ENCODE assay signal across 8 mouse cellular contexts in the genomic region with DNA sequence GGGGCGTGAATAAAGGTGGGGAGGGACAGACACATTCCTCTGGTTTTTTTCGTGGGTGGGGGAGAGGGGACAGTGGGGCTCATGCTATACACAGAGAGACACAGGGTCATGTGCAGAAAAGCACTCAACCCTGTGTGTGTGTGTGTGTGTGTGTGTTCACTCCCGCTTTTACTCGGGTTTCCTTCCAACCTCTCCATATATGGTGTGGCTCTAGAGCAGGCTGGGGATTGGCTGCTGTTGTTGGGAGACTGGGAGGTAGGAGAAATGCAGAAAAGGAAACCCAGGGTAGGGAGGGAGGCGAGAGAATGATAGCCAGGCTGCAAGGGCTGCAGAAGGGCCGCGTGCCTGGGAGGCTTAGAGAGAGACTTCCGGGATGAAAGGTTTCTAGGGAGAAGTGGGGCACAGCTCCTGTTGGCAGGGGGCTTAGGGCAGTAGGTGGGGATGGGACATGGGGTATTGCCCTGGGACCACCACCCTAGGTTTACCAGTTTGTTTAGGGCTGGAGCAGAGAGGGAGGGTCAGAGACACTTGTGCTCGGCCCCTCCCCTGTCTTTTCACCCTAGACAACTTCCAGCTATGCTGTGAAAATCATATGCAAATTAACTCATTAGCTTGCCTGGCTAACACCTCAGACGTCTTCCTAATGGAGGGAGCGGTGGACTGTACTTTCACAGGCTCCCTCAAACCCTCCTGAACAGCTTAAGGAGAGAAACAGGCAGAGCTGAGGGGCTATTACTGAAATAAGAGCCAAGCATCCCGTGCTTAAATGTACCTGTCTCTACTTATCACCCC. TPM values are rescaled to one million over a fixed set of nuclear protein-coding genes. Genes with fewer than 3 reads are reported as not detected.
A peak's percentile ranks its signal among the peaks of the same experiment; 100 is the strongest.
DNase-seq lines count a peak whose midpoint lies in the region; ATAC-seq lines count a peak whose summit lies in the region.

No protein-coding gene starts in this region.

- WGBS in forebrain, embryonic 10.5 days = 2% methylated on average over 12 of the region's 12 CpGs

- H3K4me1 ChIP-seq in forebrain, embryonic 10.5 days = peaks cover 34% of the 10 kb centered on the region

- peaks cover 4% of the 10 kb centered on the region; the same call in 1 of the 2 replicates for H3K9me3 ChIP-seq in forebrain, embryonic 10.5 days

- peaks cover 39% of the 10 kb centered on the region for H3K36me3 ChIP-seq in forebrain, embryonic 10.5 days (replicated peaks)

- intact Hi-C loops in heart, postnatal 14 days (cut with DNase I) = no loop called here

- peak; percentile 48 to 58 for DNase-seq in adrenal gland, postnatal 36 days
- DNase-seq in forebrain, embryonic 10.5 days (ENCODE audit: extremely low spot score, low spot score) = peak; percentile 74
- peak; percentile 60 to 70 for DNase-seq in heart, postnatal 14 days
- peak; percentile 66 to 71 for DNase-seq in layer of hippocampus, postnatal 14 days (ENCODE audit: low spot score in 2 of 2)
- DNase-seq in right cerebral cortex, adult 2 months (ENCODE audit: low spot score in 2 of 2) = peak; percentile 52 to 65
- no peak for DNase-seq in thymus, postnatal 10 days (ENCODE audit: low spot score in 2 of 2)

- peaks cover 9% of the 10 kb centered on the region; the same call in 1 of the 2 replicates for H3K27me3 ChIP-seq in forebrain, embryonic 10.5 days (ENCODE audit: poor library complexity, severe bottlenecking)

- peak; percentile 15 for ATAC-seq in CD4-positive, CD25-positive, alpha-beta regulatory T cell, adult 4 months
- ATAC-seq in megakaryocyte, adult 5-6 weeks (ENCODE audit: poor library complexity, severe bottlenecking) = peak; percentile 38

- peak overlapping the region; percentile 41 for H3K4me3 ChIP-seq in forebrain, embryonic 10.5 days

- peak overlapping the region; percentile 90 for H3K27ac ChIP-seq in forebrain, embryonic 10.5 days

RNA-seq across cellular contexts. Expression of a gene that starts 10.4 kb away (rescaled TPM):
- polyA plus RNA-seq in CD4-positive, CD25-positive, alpha-beta regulatory T cell, adult 4 months (2017; shearing (Covaris generic)) = 10 to 100 TPM in 1 of 2 experiments, 1 to 10 TPM in 1; 9.8 to 10.1 TPM
- 10 to 100 TPM; 18.5 to 29.8 TPM for total RNA-seq in adrenal gland, postnatal 36 days (2021)
- polyA plus RNA-seq in forebrain, embryonic 10.5 days (2016; fragmentation: Nextera tagmentation; extraction: Ambion mirVana) = 66.0 and 69.1 TPM in 2 replicates
- 10 to 100 TPM; 92.3 to 93.0 TPM for total RNA-seq in heart, postnatal 14 days (2021)
- 10 to 100 TPM; 43.7 to 44.5 TPM for total RNA-seq in layer of hippocampus, postnatal 14 days (2021)
- 116 and 124 TPM in 2 replicates for total RNA-seq in megakaryocyte, adult 5-6 weeks (2015)
- 104 and 119 TPM in 2 replicates for total RNA-seq in megakaryocyte, adult 5-6 weeks (2017)

RNA-seq across cellular contexts. Expression of a gene that starts 56.4 kb away (rescaled TPM):
- 100 to 1,000 TPM; 162 to 241 TPM for polyA plus RNA-seq in CD4-positive, CD25-positive, alpha-beta regulatory T cell, adult 4 months (2017; shearing (Covaris generic))
- total RNA-seq in adrenal gland, postnatal 36 days (2021) = 10 to 100 TPM; 91.6 to 99.3 TPM
- 421 and 423 TPM in 2 replicates for polyA plus RNA-seq in forebrain, embryonic 10.5 days (2016; fragmentation: Nextera tagmentation; extraction: Ambion mirVana)
- 10 to 100 TPM; 72.7 to 86.1 TPM for total RNA-seq in heart, postnatal 14 days (2021)
- total RNA-seq in layer of hippocampus, postnatal 14 days (2021) = 100 to 1,000 TPM; 101 TPM
- total RNA-seq in megakaryocyte, adult 5-6 weeks (2015) = 88.7 and 117 TPM in 2 replicates
- 250 and 285 TPM in 2 replicates for total RNA-seq in megakaryocyte, adult 5-6 weeks (2017)

Comparison
In these comparisons a context has a peak if more than half of its experiments do, and no peak if none do; other contexts are left out.
1. DNase-seq: peak in adrenal gland, postnatal 36 days (2 of 2), forebrain, embryonic 10.5 days (single experiment), heart, postnatal 14 days (2 of 2), layer of hippocampus, postnatal 14 days (2 of 2) and right cerebral cortex, adult 2 months (2 of 2); none in thymus, postnatal 10 days (0 of 2).